Mouse (Mus musculus) gastrocnemius, adult 2 months (tissue): Measurements from ENCODE around the gene Zfp663. TPM values are rescaled to one million over a fixed set of nuclear protein-coding genes. Genes with fewer than 3 reads are reported as not detected.

Source experiments
- DNase-seq: peaks from one replicate; pipeline ENCODE4 v3.0.0; 2022
- H3K27ac ChIP-seq: fragments of 200-600 bp; 2 replicates; pipeline ENCODE4 v1.8.1; 2022; ENCODE audit warnings: mild to moderate bottlenecking
- H3K4me3 ChIP-seq: fragments of 200-600 bp; 2 replicates; pipeline ENCODE4 v1.8.1; 2022; ENCODE audit warnings: mild to moderate bottlenecking, moderate library complexity
- CTCF ChIP-seq: fragments of 200-600 bp; IDR thresholded peaks from 2 replicates; pipeline ENCODE4 v1.8.1; 2022; ENCODE audit warnings: antibody characterized with exemption, mild to moderate bottlenecking, moderate library complexity
- intact Hi-C: fragments of 180-260 bp; cut with DNase I; formaldehyde crosslinking; loops from one replicate; pipeline ENCODE4 v1.15.1; 2025
- long read RNA-seq, 2 experiments: library from polyadenylated mRNA; stranded (forward); transcript quantifications; one replicate each; pipeline ENCODE4 v2.0.0; 2021
- total RNA-seq, 2 experiments: library from RNA; stranded (reverse); gene quantifications; 2 replicates each; pipeline ENCODE4 v1.2.3; 2021

The Zfp663 gene
- total RNA-seq = not detected
- long read RNA-seq, experiment 1 = 0 reads
- long read RNA-seq, experiment 2 = 0 reads

GRCm38 (mm10) chr2:165368496-165368895, at the start of gene Zfp663:
Gene Zfp663, minus strand, starts transcription at chr2:165368729.
- TF ChIP-seq CTCF = no peak
- Histone ChIP-seq H3K27ac (no peak within 1 kb of the TSS), H3K4me3 (peak within 1 kb of the TSS; percentile 45)
- DNase-seq = no peak
- intact Hi-C loops = no loop called here

GRCm38 (mm10) chr2:165417291-165417690, 48.8 kb upstream of the Zfp663 start:
- TF ChIP-seq CTCF = no peak
- intact Hi-C loops = no loop called here
- Histone ChIP-seq H3K27ac (no peak overlapping the region), H3K4me3 (no peak overlapping the region)
- peak; percentile 34 for DNase-seq

- Histone ChIP-seq H3K27ac (no peak overlapping the region), H3K4me3 (no peak overlapping the region)
- DNase-seq = no peak
- intact Hi-C loops = no loop called here
- no peak for TF ChIP-seq CTCF
Observed at GRCm38 (mm10) chr2:165415795-165416194, 47.3 kb upstream of the Zfp663 start.

- no peak for TF ChIP-seq CTCF
- H3K4me3 ChIP-seq = no peak overlapping the region
- H3K27ac ChIP-seq = no peak overlapping the region
- intact Hi-C loops = no loop called here
- no peak for DNase-seq
Observed at GRCm38 (mm10) chr2:165415141-165415721, 46.7 kb upstream of the Zfp663 start.

- intact Hi-C loops = no loop called here
- no peak overlapping the region for H3K27ac ChIP-seq
- H3K4me3 ChIP-seq = no peak overlapping the region
- no peak for DNase-seq
- TF ChIP-seq CTCF = no peak
Observed at GRCm38 (mm10) chr2:165414321-165414720, 45.8 kb upstream of the Zfp663 start.

- TF ChIP-seq CTCF = no peak
Observed at GRCm38 (mm10) chr2:165413884-165414283, 45.4 kb upstream of the Zfp663 start.

GRCm38 (mm10) chr2:165407700-165408301, 39.3 kb upstream of the Zfp663 start:
- peak; percentile 82 for DNase-seq
- Histone ChIP-seq H3K4me3 (no peak overlapping the region), H3K27ac (no peak overlapping the region)
- intact Hi-C loops = loop anchor here (2.0 kb wide), 1 partner anchor 19 kb away; the partner anchor contains the start of gene Zfp334
- peak; percentile 91 for TF ChIP-seq CTCF

More at GRCm38 (mm10) chr2:165413884-165414283, 45.4 kb upstream of the Zfp663 start:
- Histone ChIP-seq H3K27ac (no peak overlapping the region), H3K4me3 (no peak overlapping the region)
- no peak for DNase-seq
- intact Hi-C loops = no loop called here

GRCm38 (mm10) chr2:165405351-165405750, 36.8 kb upstream of the Zfp663 start:
- DNase-seq = no peak
- Histone ChIP-seq H3K4me3 (no peak overlapping the region), H3K27ac (0 out of 2 replicates have a peak overlapping the region, but pooled peaks have one; percentile 8)
- intact Hi-C loops = no loop called here
- no peak for TF ChIP-seq CTCF

- no peak for DNase-seq
- no peak overlapping the region for H3K27ac ChIP-seq
- TF ChIP-seq CTCF = no peak
- H3K4me3 ChIP-seq = no peak overlapping the region
- intact Hi-C loops = no loop called here
Observed at GRCm38 (mm10) chr2:165404951-165405350, 36.4 kb upstream of the Zfp663 start.

- peak overlapping the region; percentile 89 for H3K27ac ChIP-seq
- peak overlapping the region; percentile 62 for H3K4me3 ChIP-seq
- TF ChIP-seq CTCF = no peak
- DNase-seq = no peak
- intact Hi-C loops = no loop called here
Observed at GRCm38 (mm10) chr2:165398164-165398785, 29.7 kb upstream of the Zfp663 start.

GRCm38 (mm10) chr2:165397502-165398163, 29.1 kb upstream of the Zfp663 start:
- no peak for TF ChIP-seq CTCF
- Histone ChIP-seq H3K27ac (peak overlapping the region; percentile 89), H3K4me3 (peak overlapping the region; percentile 62)
- DNase-seq = peak; percentile 87
- intact Hi-C loops = no loop called here

GRCm38 (mm10) chr2:165396831-165397501, 28.4 kb upstream of the Zfp663 start:
- intact Hi-C loops = no loop called here
- H3K4me3 ChIP-seq = peak overlapping the region; percentile 62
- no peak for DNase-seq
- no peak for TF ChIP-seq CTCF
- H3K27ac ChIP-seq = peak overlapping the region; percentile 89
